Mouse (Mus musculus) ES-Bruce4 (cell line): ENCODE measurements around the gene Cxcr4. TPM values are rescaled to one million over a fixed set of nuclear protein-coding genes. Genes with fewer than 3 reads are reported as not detected.

Source experiments
- H3K27ac ChIP-seq: 2 replicates; pipeline ENCODE4 v1.5.1; 2012; ENCODE audit warnings: low read length, inconsistent platforms; ENCODE audit not compliant: insufficient read depth
- H3K27me3 ChIP-seq: 2 replicates; pipeline ENCODE4 v1.6.1; 2012; ENCODE audit warnings: mild to moderate bottlenecking, low read length, inconsistent platforms; ENCODE audit not compliant: control insufficient read depth, poor library complexity, insufficient read depth, severe bottlenecking
- H3K36me3 ChIP-seq: 2 replicates; pipeline ENCODE4 v1.6.1; 2012; ENCODE audit warnings: inconsistent platforms, mild to moderate bottlenecking, low read length, moderate library complexity; ENCODE audit not compliant: control insufficient read depth, poor library complexity, insufficient read depth, severe bottlenecking
- H3K4me1 ChIP-seq: one replicate; pipeline ENCODE4 v1.8.1; 2011; ENCODE audit warnings: low read length; ENCODE audit not compliant: control insufficient read depth, insufficient read depth
- H3K4me3 ChIP-seq: 2 replicates; pipeline ENCODE4 v1.5.1; 2011; ENCODE audit warnings: low read depth, mild to moderate bottlenecking, low read length
- H3K9ac ChIP-seq: 2 replicates; pipeline ENCODE4 v1.6.1; 2012; ENCODE audit warnings: low read depth, mild to moderate bottlenecking, inconsistent platforms; ENCODE audit not compliant: poor library complexity, severe bottlenecking
- H3K9me3 ChIP-seq: replicated peaks from 2 replicates; pipeline ENCODE4 v1.6.1; 2012; ENCODE audit warnings: mild to moderate bottlenecking, low read length, inconsistent platforms; ENCODE audit not compliant: control insufficient read depth, poor library complexity, insufficient read depth, severe bottlenecking
- CTCF ChIP-seq: IDR thresholded peaks from one replicate; pipeline ENCODE4 v1.8.1; 2011; ENCODE audit warnings: low read depth, low read length
- EP300 ChIP-seq: IDR thresholded peaks from 2 replicates; pipeline ENCODE4 v1.6.1; 2011; ENCODE audit warnings: low read depth, low read length; ENCODE audit not compliant: insufficient read depth
- POLR2A ChIP-seq: IDR thresholded peaks from one replicate; pipeline ENCODE4 v1.8.1; 2011; ENCODE audit warnings: low read length; ENCODE audit not compliant: insufficient read depth
- polyA plus RNA-seq: library from polyadenylated mRNA; stranded (reverse); fragments of >200 nt; gene quantifications from 2 replicates; pipeline ENCODE4 v1.2.4, GENCODE M21; 2011; ENCODE audit warnings: low read depth; ENCODE audit not compliant: missing spikeins, insufficient read depth, insufficient read length

Gene Cxcr4
- polyA plus RNA-seq, 1 experiment, result 3.9 TPM

- H3K27me3 ChIP-seq, result no peaks in the 10 kb centered on the region
- H3K36me3 ChIP-seq, result no peaks in the 10 kb centered on the region
- H3K4me3 ChIP-seq, result no peak overlapping the region
- H3K27ac ChIP-seq, result no peak overlapping the region
- no peaks in the 10 kb centered on the region for H3K9me3 ChIP-seq
- no peak overlapping the region for H3K9ac ChIP-seq
- H3K4me1 ChIP-seq, result no peaks in the 10 kb centered on the region
- TF ChIP-seq EP300, result no peak
- no peak for TF ChIP-seq CTCF
- TF ChIP-seq POLR2A, result no peak
Measured at GRCm38 (mm10) chr1:128543137-128543536, 49.0 kb downstream of the Cxcr4 start.

- TF ChIP-seq EP300, result no peak
- no peak for TF ChIP-seq CTCF
- H3K36me3 ChIP-seq, result no peaks in the 10 kb centered on the region
- H3K27ac ChIP-seq, result no peak overlapping the region
- no peaks in the 10 kb centered on the region for H3K9me3 ChIP-seq
- H3K4me3 ChIP-seq, result no peak overlapping the region
- no peak overlapping the region for H3K9ac ChIP-seq
- H3K4me1 ChIP-seq, result no peaks in the 10 kb centered on the region
- H3K27me3 ChIP-seq, result no peaks in the 10 kb centered on the region
Measured at GRCm38 (mm10) chr1:128542555-128542954, 49.5 kb downstream of the Cxcr4 start.

- Histone ChIP-seq H3K36me3 (no peaks in the 10 kb centered on the region), H3K4me1 (no peaks in the 10 kb centered on the region), H3K27ac (no peak overlapping the region), H3K9me3 (no peaks in the 10 kb centered on the region), H3K27me3 (no peaks in the 10 kb centered on the region), H3K9ac (no peak overlapping the region), H3K4me3 (no peak overlapping the region)
- no peak for TF ChIP-seq EP300
- TF ChIP-seq POLR2A, result no peak
- TF ChIP-seq CTCF, result no peak
Measured at GRCm38 (mm10) chr1:128540213-128540612, 51.9 kb downstream of the Cxcr4 start.

GRCm38 (mm10) chr1:128539555-128539954 lies 52.5 kb downstream of the Cxcr4 start:
- TF ChIP-seq CTCF, result no peak
- TF ChIP-seq EP300, result no peak
- TF ChIP-seq POLR2A, result no peak

More at GRCm38 (mm10) chr1:128539555-128539954, 52.5 kb downstream of the Cxcr4 start:
- no peak overlapping the region for H3K4me3 ChIP-seq
- H3K4me1 ChIP-seq, result no peaks in the 10 kb centered on the region
- H3K27ac ChIP-seq, result no peak overlapping the region
- no peak overlapping the region for H3K9ac ChIP-seq
- no peaks in the 10 kb centered on the region for H3K36me3 ChIP-seq
- no peaks in the 10 kb centered on the region for H3K9me3 ChIP-seq
- no peaks in the 10 kb centered on the region for H3K27me3 ChIP-seq

Other genes starting within 250 kb of the Cxcr4 start
- 206 and 215 TPM in 2 replicates for gene Mcm6, start 232.6 kb downstream of the Cxcr4 start, polyA plus RNA-seq
- gene Dars, start 174.9 kb downstream of the Cxcr4 start, polyA plus RNA-seq, result 185 and 191 TPM in 2 replicates